Mouse (Mus musculus): ENCODE measurements around the gene Olfr331.
"Not testable (repeated sequence)": the region's sequence is repeated elsewhere in the genome, so short reads cannot be mapped to it uniquely, and the experiment has no call there.

Olfr331 gene

GRCm38 (mm10) chr11:58502472-58502871, at the start of gene Olfr331:
TSS of gene Olfr331 (minus strand) at chr11:58502572.
- DNase-seq (ENCODE audit: low read depth, low spot score), result not testable (repeated sequence)

- DNase-seq (ENCODE audit: low read depth, low spot score), result no peak
Observed at GRCm38 (mm10) chr11:58546322-58546721, 44.0 kb upstream of the Olfr331 start, which contains the start of gene Olfr329-ps. TSS of gene Olfr329-ps (minus strand) at chr11:58546422.

GRCm38 (mm10) chr11:58534736-58535135, 32.4 kb upstream of the Olfr331 start, which contains the start of gene Olfr330:
TSS of gene Olfr330 (minus strand) at chr11:58534836.
- DNase-seq (ENCODE audit: low read depth, low spot score), result not testable (repeated sequence)

- DNase-seq (ENCODE audit: low read depth, low spot score), result not testable (repeated sequence)
Observed at GRCm38 (mm10) chr11:58519756-58520155, 17.4 kb upstream of the Olfr331 start.

GRCm38 (mm10) chr11:58518916-58519315, 16.5 kb upstream of the Olfr331 start:
- not testable (repeated sequence) for DNase-seq (ENCODE audit: low read depth, low spot score)

- not testable (repeated sequence) for DNase-seq (ENCODE audit: low read depth, low spot score)
Observed at GRCm38 (mm10) chr11:58509058-58509457, 6.7 kb upstream of the Olfr331 start.

- no peak for DNase-seq (ENCODE audit: low read depth, low spot score)
Observed at GRCm38 (mm10) chr11:58499290-58499689, 3.1 kb downstream of the Olfr331 start.

GRCm38 (mm10) chr11:58498761-58499160, 3.6 kb downstream of the Olfr331 start:
- no peak for DNase-seq (ENCODE audit: low read depth, low spot score)

GRCm38 (mm10) chr11:58492455-58492854, 9.9 kb downstream of the Olfr331 start, which contains the start of gene Olfr332:
TSS of gene Olfr332 (minus strand) at chr11:58492555.
- DNase-seq (ENCODE audit: low read depth, low spot score), result no peak

- DNase-seq (ENCODE audit: low read depth, low spot score), result no peak
Observed at GRCm38 (mm10) chr11:58462170-58462569, 40.2 kb downstream of the Olfr331 start, which contains the start of gene Olfr30. TSS of gene Olfr30 (minus strand) at chr11:58462270.

- DNase-seq (ENCODE audit: low read depth, low spot score), result no peak
Observed at GRCm38 (mm10) chr11:58453592-58453991, 48.8 kb downstream of the Olfr331 start.

- no peak for DNase-seq (ENCODE audit: low read depth, low spot score)
Observed at GRCm38 (mm10) chr11:58452759-58453158, 49.6 kb downstream of the Olfr331 start, which contains the start of gene Lypd9. TSS of gene Lypd9 (minus strand) at chr11:58452923.

Data from WW6 (cell line).